ENCODE assay signal across 8 mouse cellular contexts in genomic region chr9:58578669-58579068, GRCm38 (mm10). TPM values are rescaled to one million over a fixed set of nuclear protein-coding genes. Genes with fewer than 3 reads are reported as not detected.
A peak's percentile ranks its signal among the peaks of the same experiment; 100 is the strongest.
DNase-seq lines count a peak whose midpoint lies in the region; ATAC-seq and TF ChIP-seq lines count a peak whose summit lies in the region.

No protein-coding gene starts in this region.

- no peak for ATAC-seq in CD4-positive, CD25-positive, alpha-beta regulatory T cell, adult 4 months

- no peak overlapping the region for H3K4me3 ChIP-seq in spleen, adult 2 months (ENCODE audit: extremely low read depth, insufficient read depth, insufficient read length)

- TF ChIP-seq POLR2A in spleen, adult 2 months (IDR thresholded peaks at IDR 0.05; ENCODE audit: low read depth, low read length): no peak

- no peak overlapping the region for H3K27ac ChIP-seq in spleen, adult 2 months (ENCODE audit: insufficient read depth, low read length)

- no peaks in the 10 kb centered on the region for H3K36me3 ChIP-seq in spleen, adult 2 months (ENCODE audit: control insufficient read depth, insufficient read depth, low read length)

- H3K27me3 ChIP-seq in spleen, adult 2 months (ENCODE audit: control insufficient read depth, insufficient read depth, low read length): no peaks in the 10 kb centered on the region

- peak; percentile 82 for DNase-seq in CD4-positive, CD25-positive, alpha-beta regulatory T cell, adult 2 months (ENCODE audit: low read depth, low spot score)
- DNase-seq in MN1 (ENCODE audit: low spot score): peak; percentile 89
- DNase-seq in cerebellum, adult 9-10 months: peak; percentile 92
- peak; percentile 90 for DNase-seq in gastrocnemius, postnatal 10 days
- peak; percentile 76 to 88 for DNase-seq in layer of hippocampus, adult 8-10 months (ENCODE audit: low spot score in 2 of 2)
- DNase-seq in lung, postnatal 25 days (ENCODE audit: low spot score): peak; percentile 91
- peak in 1 of 2 experiments; percentile 51 for DNase-seq in spleen, adult 2 months (ENCODE audit: low read depth in 1 of 2, low spot score in 2 of 2)

- peak; percentile 54; the same call in 1 of the 2 replicates for TF ChIP-seq CTCF in spleen, adult 2 months (IDR thresholded peaks at IDR 0.05; ENCODE audit: extremely low read depth, insufficient read depth, insufficient read length, insufficient replicate concordance)

- H3K4me1 ChIP-seq in spleen, adult 2 months (ENCODE audit: control insufficient read depth, insufficient read depth, insufficient read length): no peaks in the 10 kb centered on the region

- WGBS in spleen, adult 2 months: 15% methylated on average over 3 of the region's 3 CpGs

RNA-seq across cellular contexts. Expression of gene Nptn, which starts 3.4 kb away (rescaled TPM):
- polyA plus RNA-seq in CD4-positive, CD25-positive, alpha-beta regulatory T cell, adult 4 months (2017; shearing (Covaris generic)): 10 to 100 TPM; 70.3 to 72.6 TPM
- 100 to 1,000 TPM in 1 of 2 experiments, 10 to 100 TPM in 1; 99.7 to 109 TPM for total RNA-seq in gastrocnemius, postnatal 10 days (2021)
- 100 to 1,000 TPM; 672 to 816 (median 749) TPM for total RNA-seq in layer of hippocampus, adult 8-10 months (2022)
- polyA plus RNA-seq in spleen, adult 2 months (2012; rRNA removed): 208 and 221 TPM in 2 replicates

RNA-seq across cellular contexts. Expression of gene Cd276, which starts 23.4 kb away (rescaled TPM):
- polyA plus RNA-seq in CD4-positive, CD25-positive, alpha-beta regulatory T cell, adult 4 months (2017; shearing (Covaris generic)): not detected
- 10 to 100 TPM; 23.7 to 33.1 TPM for total RNA-seq in gastrocnemius, postnatal 10 days (2021)
- total RNA-seq in layer of hippocampus, adult 8-10 months (2022): 1 to 10 TPM; 6.7 to 8.6 (median 7.7) TPM
- 2.4 and 3.1 TPM in 2 replicates for polyA plus RNA-seq in spleen, adult 2 months (2012; rRNA removed)

Comparison
In these comparisons a context has a peak if more than half of its experiments do, and no peak if none do; other contexts are left out.
1. RNA of gene Nptn, which starts 3.4 kb away (total RNA-seq): 672 to 816 TPM in layer of hippocampus, adult 8-10 months; 99.7 to 109 TPM in gastrocnemius, postnatal 10 days; every median in the first group is over 4 times any median in the second.